Comparison of ENCODE assay signal across 8 mouse cellular contexts in the genomic region with DNA sequence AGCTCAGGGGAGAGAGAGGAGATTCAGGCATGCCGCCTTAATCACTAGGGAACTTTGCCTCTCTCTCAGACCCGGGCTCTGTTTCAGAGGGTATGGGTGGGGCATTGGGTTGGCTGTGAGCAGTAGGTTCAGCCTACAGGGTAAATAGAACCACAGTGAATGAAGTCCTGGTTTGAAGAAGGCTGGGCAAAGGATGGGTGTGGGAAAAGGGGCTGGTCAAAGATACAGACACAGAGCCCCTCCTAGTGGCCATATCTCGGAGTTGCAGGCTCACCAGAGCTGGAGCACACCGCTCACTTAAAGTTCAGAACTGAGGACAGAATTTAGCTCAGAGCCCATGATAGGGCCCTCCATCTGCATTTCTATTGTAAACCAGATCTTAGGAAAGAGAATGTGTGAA. TPM values are rescaled to one million over a fixed set of nuclear protein-coding genes. Genes with fewer than 3 reads are reported as not detected.
DNase-seq lines count a peak whose midpoint lies in the region; ATAC-seq and TF ChIP-seq lines count a peak whose summit lies in the region.

No protein-coding gene starts in this region.

- no peaks in the 10 kb centered on the region; the same call in 1 of the 2 replicates for H3K4me1 ChIP-seq in intestine, postnatal 0 days (replicated peaks; ENCODE audit: control insufficient read depth, insufficient read depth, low read length)

- no peaks in the 10 kb centered on the region for H3K27me3 ChIP-seq in intestine, postnatal 0 days (replicated peaks; ENCODE audit: control insufficient read depth, insufficient read depth, low read length)

- H3K27ac ChIP-seq in intestine, postnatal 0 days (ENCODE audit: low read depth, low read length), result no peak overlapping the region

- H3K4me3 ChIP-seq in intestine, postnatal 0 days (ENCODE audit: low read depth, low read length), result no peak overlapping the region

- H3K9me3 ChIP-seq in intestine, postnatal 0 days (ENCODE audit: control insufficient read depth), result no peaks in the 10 kb centered on the region

- WGBS in intestine, postnatal 0 days, result 14% methylated on average over 4 of the region's 4 CpGs

- ATAC-seq in intestine, postnatal 0 days, result peak; percentile 50

- no peak overlapping the region for H3K9ac ChIP-seq in intestine, postnatal 0 days (ENCODE audit: low read depth, low read length)

- DNase-seq in B cell, adult 2 months, result peak; percentile 72 to 75
- peak; percentile 83 for DNase-seq in R1 (ENCODE audit: low read depth, low spot score)
- DNase-seq in embryo, embryonic 10 days (ENCODE audit: low spot score), result peak; percentile 88
- peak; percentile 75 for DNase-seq in gastrocnemius, postnatal 10 days
- peak; percentile 75 for DNase-seq in liver
- DNase-seq in natural killer cell, adult 2 months (ENCODE audit: low spot score in 2 of 2), result peak; percentile 41 to 69
- DNase-seq in testis, postnatal 14 days (ENCODE audit: low spot score), result peak; percentile 71

- H3K36me3 ChIP-seq in intestine, postnatal 0 days (ENCODE audit: control insufficient read depth, insufficient read depth), result peaks cover 21% of the 10 kb centered on the region

- TF ChIP-seq CTCF in intestine, postnatal 0 days (IDR thresholded peaks at IDR 0.05; ENCODE audit: low read depth), result peak; percentile 91

- H3K4me2 ChIP-seq in intestine, postnatal 0 days (replicated peaks; ENCODE audit: low read depth), result no peak overlapping the region

RNA-seq across cellular contexts. Expression of gene Pdzd7, which starts 13.7 kb away (rescaled TPM):
- 10 to 100 TPM; 12.4 to 19.5 TPM for total RNA-seq in gastrocnemius, postnatal 10 days (2021)
- polyA plus RNA-seq in intestine, postnatal 0 days (2015; fragmentation: Nextera tagmentation; extraction: Ambion mirVana), result 0.22 and 0.37 TPM in 2 replicates

RNA-seq across cellular contexts. Expression of gene Sfxn3, which starts 15.5 kb away (rescaled TPM):
- 10 to 100 TPM; 24.1 to 24.2 TPM for total RNA-seq in gastrocnemius, postnatal 10 days (2021)
- 15.1 and 17.5 TPM in 2 replicates for polyA plus RNA-seq in intestine, postnatal 0 days (2015; fragmentation: Nextera tagmentation; extraction: Ambion mirVana)

RNA-seq across cellular contexts. Expression of gene Lzts2, which starts 17.6 kb away (rescaled TPM):
- 10 to 100 TPM; 35.4 to 43.4 TPM for total RNA-seq in gastrocnemius, postnatal 10 days (2021)
- 26.0 and 26.2 TPM in 2 replicates for polyA plus RNA-seq in intestine, postnatal 0 days (2015; fragmentation: Nextera tagmentation; extraction: Ambion mirVana)

RNA-seq across cellular contexts. Expression of gene Mrpl43, which starts 25.5 kb away (rescaled TPM):
- total RNA-seq in gastrocnemius, postnatal 10 days (2021), result 10 to 100 TPM; 32.4 to 33.7 TPM
- polyA plus RNA-seq in intestine, postnatal 0 days (2015; fragmentation: Nextera tagmentation; extraction: Ambion mirVana), result 80.1 and 83.0 TPM in 2 replicates

RNA-seq across cellular contexts. Expression of gene Twnk, which starts 26.3 kb away (rescaled TPM):
- total RNA-seq in gastrocnemius, postnatal 10 days (2021), result 10 to 100 TPM; 13.8 to 14.7 TPM
- 7.1 and 7.4 TPM in 2 replicates for polyA plus RNA-seq in intestine, postnatal 0 days (2015; fragmentation: Nextera tagmentation; extraction: Ambion mirVana)
